Mouse (Mus musculus) kidney, adult 2 months (tissue): Measurements from ENCODE around the gene Pbx2.

Experiments used
- CTCF ChIP-seq: fragments of 200-500 bp; conservative IDR thresholded peaks from 2 replicates; pipeline ENCODE4 v1.5.1; 2011; ENCODE audit warnings: low read depth, mild to moderate bottlenecking, control low read depth, low read length, moderate library complexity, mixed read lengths; ENCODE audit not compliant: insufficient read depth, insufficient read length
- POLR2A ChIP-seq: fragments of 200-500 bp; IDR thresholded peaks from one replicate; pipeline ENCODE4 v1.6.1; 2011; ENCODE audit warnings: low read depth, low read length, control low read depth

DNA sequence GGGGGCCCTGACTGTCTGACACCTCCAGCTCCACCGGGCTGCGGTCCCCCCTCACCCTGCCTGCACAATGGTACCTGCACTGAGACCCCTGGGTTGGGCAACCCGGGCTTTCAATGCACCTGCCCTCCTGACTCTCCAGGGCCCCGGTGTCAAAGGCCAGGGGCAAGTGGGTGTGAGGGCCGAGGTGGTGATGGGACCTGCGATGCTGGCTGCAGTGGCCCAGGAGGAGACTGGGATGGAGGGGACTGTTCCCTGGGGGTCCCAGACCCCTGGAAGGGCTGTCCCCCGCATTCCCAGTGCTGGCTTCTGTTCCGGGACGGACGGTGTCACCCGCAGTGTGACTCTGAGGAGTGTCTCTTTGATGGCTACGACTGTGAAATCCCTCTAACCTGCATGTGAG lies 8.5 kb upstream of the Pbx2 start:
- TF ChIP-seq POLR2A (no peak), CTCF (no peak)
